Mouse (Mus musculus) Muller cell, postnatal 12 days (primary cell): ENCODE measurements around the gene Vrk3.

Experiments
- DNase-seq: peaks from one replicate; pipeline ENCODE4 v3.0.0-alpha.2; 2015; ENCODE audit errors: inconsistent ontology term

Gene Vrk3

DNA sequence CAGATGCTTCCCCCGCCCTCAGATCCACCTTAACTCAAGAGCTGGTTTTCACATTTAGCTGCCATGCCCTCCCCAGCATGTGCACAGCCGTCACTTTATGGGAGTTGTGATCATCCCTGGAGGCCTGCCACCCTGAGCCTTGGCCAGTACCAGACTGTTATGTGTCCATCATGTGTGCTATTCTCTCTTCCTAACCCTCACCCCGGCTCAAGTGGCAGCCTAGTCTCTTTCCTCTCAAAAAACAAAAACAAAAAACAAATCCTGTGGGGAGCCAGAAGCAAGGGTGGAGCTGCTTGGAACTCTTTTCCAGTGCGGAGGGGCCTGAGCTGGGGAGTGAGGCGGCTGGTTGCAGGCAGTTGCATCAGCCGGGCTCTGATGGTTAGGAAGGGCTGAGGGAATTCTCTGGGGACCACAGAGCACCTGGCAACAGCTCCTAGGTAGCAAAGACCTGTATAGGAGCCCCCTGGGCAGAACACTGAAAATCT lies 70.6 kb downstream of the Vrk3 start:
- peak; percentile 73 for DNase-seq

- no peak for DNase-seq
Observed at GRCm38 (mm10) chr7:44819391-44819790, 71.2 kb downstream of the Vrk3 start.

GRCm38 (mm10) chr7:44819863-44820262 lies 71.7 kb downstream of the Vrk3 start:
- no peak for DNase-seq

DNA sequence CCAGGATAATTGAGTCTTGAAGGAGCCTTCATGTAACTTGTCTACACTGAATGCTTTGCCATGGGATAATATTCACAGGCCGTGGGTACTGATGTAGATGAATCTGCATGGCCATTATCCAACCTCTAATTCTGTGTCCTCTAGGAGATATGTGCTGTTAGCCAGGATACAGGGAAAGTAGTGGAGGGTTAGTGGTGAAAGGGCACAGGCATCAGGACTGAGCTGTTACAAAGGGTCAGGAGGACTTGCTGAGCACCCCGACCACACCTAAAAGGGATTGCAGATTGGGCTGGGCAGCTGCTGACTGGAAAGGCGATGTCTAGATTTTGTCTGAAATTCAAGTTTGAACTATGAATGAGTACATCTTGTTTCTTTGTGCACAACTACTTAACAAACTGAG lies 72.3 kb downstream of the Vrk3 start:
- DNase-seq = no peak

DNA sequence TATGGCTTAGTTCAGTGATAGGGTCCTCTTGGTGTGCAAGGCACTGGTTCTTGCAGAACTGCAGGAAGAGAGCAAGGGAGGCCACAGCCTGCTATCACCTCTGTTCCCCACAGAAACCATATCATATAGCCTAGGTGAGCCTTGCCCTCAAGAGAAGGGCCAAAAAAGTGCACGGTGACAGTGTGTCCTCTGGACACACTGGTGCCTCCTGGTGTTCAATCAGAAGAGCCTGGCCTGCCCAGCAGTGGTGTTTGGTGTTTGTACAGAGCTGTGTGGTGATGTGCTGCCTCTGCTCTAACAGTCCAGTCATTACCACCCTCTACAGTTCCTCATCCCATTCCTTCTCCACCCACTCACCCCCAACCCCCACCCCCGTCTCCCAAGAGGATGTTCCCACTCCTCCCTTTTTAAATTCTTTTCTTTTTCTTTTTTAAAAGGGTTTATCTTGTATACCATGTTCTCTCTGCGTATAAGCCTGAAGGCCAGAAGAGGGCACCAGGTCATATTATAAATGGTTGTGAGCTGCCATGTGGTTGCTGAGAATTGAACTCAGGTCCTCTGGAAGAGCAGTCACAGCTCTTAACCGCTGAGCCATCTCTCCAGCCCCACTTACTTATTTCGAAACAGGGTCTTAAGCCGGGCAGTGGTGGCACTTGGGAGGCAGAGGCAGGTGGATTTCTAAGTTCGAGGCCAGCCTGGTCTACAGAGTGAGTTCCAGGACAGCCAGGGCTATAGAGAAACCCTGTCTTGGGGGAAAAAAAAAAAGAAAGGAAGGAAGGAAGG lies 73.6 kb downstream of the Vrk3 start:
- DNase-seq = no peak

DNA sequence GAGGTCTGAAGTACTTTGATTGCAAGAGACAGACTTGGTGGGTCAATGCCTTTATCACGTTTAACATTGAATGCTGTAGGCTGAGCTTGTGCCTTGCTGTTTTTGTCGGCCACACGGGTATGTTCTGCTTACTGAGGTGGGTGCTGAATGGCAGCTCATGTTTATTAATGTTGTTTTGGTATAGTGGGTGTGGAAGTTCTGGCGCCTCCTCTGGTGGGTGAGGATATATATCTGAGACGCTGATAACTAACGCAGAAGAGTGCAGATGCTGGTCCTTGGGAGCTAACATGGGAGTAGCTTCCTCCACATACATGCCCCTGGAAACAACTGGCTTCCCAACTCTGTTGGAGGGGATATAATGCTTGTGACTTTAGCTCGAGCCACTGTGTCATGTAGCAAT lies 75.2 kb downstream of the Vrk3 start:
- DNase-seq = no peak

GRCm38 (mm10) chr7:44824872-44825271 lies 76.7 kb downstream of the Vrk3 start:
- peak; percentile 70 for DNase-seq

DNA sequence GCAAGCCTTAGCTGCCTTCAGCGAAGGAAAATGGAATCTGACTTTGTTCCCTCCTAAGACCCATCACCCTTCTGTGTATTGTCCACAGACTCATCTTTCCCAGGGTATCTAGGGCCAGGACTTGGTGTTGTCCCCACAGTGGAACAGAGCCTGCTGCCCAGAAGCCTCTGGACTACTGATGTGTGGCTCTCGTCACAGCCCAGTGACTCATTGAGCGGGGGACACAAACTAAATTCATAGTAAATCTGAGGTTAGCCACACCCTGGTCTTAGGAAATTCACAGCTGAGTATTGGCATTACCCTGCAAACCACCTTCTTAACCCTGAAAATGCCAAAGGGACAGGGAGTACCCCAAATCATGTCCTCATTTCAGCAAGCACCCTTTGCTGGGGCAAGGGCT lies 78.6 kb downstream of the Vrk3 start:
- no peak for DNase-seq
